Mouse (Mus musculus) ES-Bruce4 (cell line): ENCODE measurements around the gene Pik3ip1.

Experiments
- CTCF ChIP-seq: IDR thresholded peaks from one replicate; pipeline ENCODE4 v1.8.1; 2011; ENCODE audit warnings: low read depth, low read length
- EP300 ChIP-seq: IDR thresholded peaks from 2 replicates; pipeline ENCODE4 v1.6.1; 2011; ENCODE audit warnings: low read depth, low read length; ENCODE audit not compliant: insufficient read depth

DNA sequence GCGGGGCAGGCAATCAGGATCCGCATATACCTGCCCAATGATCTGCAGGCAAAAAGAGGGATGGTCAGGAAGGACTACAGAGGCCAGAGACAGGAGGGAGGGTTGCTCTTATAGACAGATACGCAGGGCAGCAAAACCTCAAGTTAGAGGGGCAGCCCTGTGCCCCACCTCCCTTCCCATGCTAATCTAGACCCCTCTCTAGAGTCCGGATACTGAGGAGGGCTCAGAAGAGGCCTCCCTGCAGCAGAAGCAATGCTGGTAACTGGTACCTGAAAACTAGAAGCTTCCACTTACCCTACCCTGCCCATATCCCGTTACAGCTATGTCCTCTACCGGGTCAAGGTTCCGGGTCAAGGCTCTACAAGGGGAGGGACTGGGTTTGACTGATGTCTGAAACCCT lies 16.1 kb downstream of the Pik3ip1 start:
- TF ChIP-seq CTCF (no peak), EP300 (no peak)
